Mouse (Mus musculus) heart, embryonic 14.5 days (tissue): ENCODE measurements at regions not wholly inside any gene's neighbourhood (a gene's known extent, or its start where the extent isn't known, plus 50 kb on each side); places are given as distances from the start of the nearest gene placed in this dataset.

Experiments used
- ATAC-seq: fragments of 200-750 bp; cut with Nextera tagmentation; 2 replicates; pipeline ENCODE4 v1.8.0; 2017; ENCODE audit warnings: low read depth, moderate TSS enrichment; ENCODE audit not compliant: insufficient number of reproducible peaks, insufficient read depth, low FRiP score
- H3K27ac ChIP-seq, 2 experiments: fragments of 200-500 bp in 1 of 2; fragments of 300-500 bp in 1 of 2; sonication (generic) in 1 of 2; replicated peaks in 1 of 2; 2 replicates each; pipeline ENCODE4 v1.5.1; 2012 to 2014; ENCODE audit warnings: low read depth in 2 of 2, low read length in 2 of 2, control low read depth in 1 of 2, mild to moderate bottlenecking in 1 of 2, mixed read lengths in 1 of 2; ENCODE audit not compliant: control insufficient read depth in 1 of 2, insufficient read depth in 1 of 2
- H3K27me3 ChIP-seq: fragments of 300-500 bp; sonication (generic); 2 replicates; pipeline ENCODE4 v1.6.1; 2014; ENCODE audit warnings: mild to moderate bottlenecking, low read length, control low read depth; ENCODE audit not compliant: control insufficient read depth, insufficient read depth
- H3K36me3 ChIP-seq: fragments of 300-500 bp; sonication (generic); 2 replicates; pipeline ENCODE4 v1.6.1; 2014; ENCODE audit warnings: mild to moderate bottlenecking, control low read depth, low read length, mixed read lengths; ENCODE audit not compliant: control insufficient read depth, insufficient read depth
- H3K4me1 ChIP-seq, 2 experiments: fragments of 200-500 bp in 1 of 2; fragments of 300-500 bp in 1 of 2; sonication (generic) in 1 of 2; 2 replicates each; pipeline ENCODE4 v1.6.1; 2012 to 2014; ENCODE audit warnings: low read length in 2 of 2, control low read depth in 1 of 2, mixed read lengths in 1 of 2; ENCODE audit not compliant: control insufficient read depth in 2 of 2, insufficient read depth in 2 of 2
- H3K4me2 ChIP-seq: fragments of 300-500 bp; sonication (generic); 2 replicates; pipeline ENCODE4 v1.6.1; 2014; ENCODE audit warnings: mild to moderate bottlenecking, low read length
- H3K4me3 ChIP-seq, 2 experiments: fragments of 200-500 bp in 1 of 2; fragments of 300-500 bp in 1 of 2; sonication (generic) in 1 of 2; 2 replicates each; pipeline ENCODE4 v1.5.1; 2012 to 2014; ENCODE audit warnings: low read length in 2 of 2, mild to moderate bottlenecking in 2 of 2, control low read depth in 1 of 2, low read depth in 1 of 2, moderate library complexity in 1 of 2; ENCODE audit not compliant: control insufficient read depth in 1 of 2, insufficient read depth in 1 of 2
- H3K9ac ChIP-seq: fragments of 300-500 bp; sonication (generic); 2 replicates; pipeline ENCODE4 v1.6.1; 2014; ENCODE audit warnings: mild to moderate bottlenecking, low read length
- H3K9me3 ChIP-seq: fragments of 300-500 bp; sonication (generic); 2 replicates; pipeline ENCODE4 v1.6.1; 2016; ENCODE audit warnings: low read length, control low read depth; ENCODE audit not compliant: control insufficient read depth
- WGBS: fragments of 180-500 bp; shearing (Covaris S2); extraction: QIAGEN DNeasy Blood & Tissue Kit; methylation state at CpG from one replicate; pipeline ENCODE4 v1.1.7; 2014; 5-methylcytosine and 5-hydroxymethylcytosine counted together

DNA sequence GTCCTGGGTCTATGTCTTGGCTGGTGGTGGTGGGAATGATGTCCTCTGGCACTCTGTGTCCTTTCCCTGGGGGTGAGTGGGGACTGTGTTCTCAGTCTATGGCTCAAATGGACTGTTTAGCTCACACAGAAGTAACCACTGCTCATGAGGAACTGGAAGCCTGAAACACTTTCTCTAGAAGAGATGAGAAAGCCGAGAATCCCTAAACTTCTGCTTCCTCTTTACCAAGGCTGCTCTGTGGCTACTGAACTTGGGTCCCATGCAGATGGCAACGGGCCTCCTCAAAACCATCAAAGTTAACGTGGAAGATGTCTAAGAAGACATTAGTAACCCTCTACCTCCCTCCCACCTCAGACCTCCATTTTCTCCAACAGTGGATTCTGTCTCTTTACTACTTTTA, 79.4 kb upstream of the Zfp831 start:
- Histone ChIP-seq H3K9ac (no peak overlapping the region), H3K27ac (no peak overlapping the region), H3K4me1 (peaks cover 0 to 4% of the 10 kb centered on the region in 2 experiments; a peak in 1 of 4 replicates), H3K27me3 (no peaks in the 10 kb centered on the region), H3K4me2 (no peak overlapping the region), H3K9me3 (no peaks in the 10 kb centered on the region), H3K36me3 (no peaks in the 10 kb centered on the region), H3K4me3 (no peak overlapping the region)
- ATAC-seq, result no peak
- WGBS, result 74% methylated on average over 3 of the region's 3 CpGs

DNA sequence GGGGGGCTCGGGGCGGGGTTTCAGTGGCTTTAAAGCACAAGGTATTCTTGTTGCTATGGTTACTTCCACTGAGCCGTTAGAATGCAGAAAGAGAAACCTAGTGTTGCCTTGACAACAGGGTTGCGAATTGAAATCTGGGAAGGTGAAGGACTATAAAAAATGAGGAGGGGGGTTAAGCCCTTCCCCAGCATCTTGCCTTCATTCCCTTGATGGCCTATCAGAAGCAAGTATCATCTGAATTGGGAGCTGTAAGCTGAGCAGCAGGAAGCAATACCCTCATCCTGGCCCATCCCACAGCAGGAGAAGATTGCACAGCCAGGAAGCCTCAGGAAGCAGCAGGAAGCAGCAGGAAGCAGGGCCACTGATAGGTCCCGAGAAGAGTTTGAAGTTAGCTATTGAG, 78.5 kb upstream of the Zfp831 start:
- no peak for ATAC-seq
- no peak overlapping the region for H3K4me2 ChIP-seq
- peak overlapping the region in 1 of 2 experiments; percentile 40; a peak in 1 of 4 replicates for H3K27ac ChIP-seq
- H3K9me3 ChIP-seq, result no peaks in the 10 kb centered on the region
- peaks cover 0 to 4% of the 10 kb centered on the region in 2 experiments; a peak in 1 of 4 replicates for H3K4me1 ChIP-seq
- no peak overlapping the region for H3K4me3 ChIP-seq
- no peak overlapping the region for H3K9ac ChIP-seq
- H3K27me3 ChIP-seq, result no peaks in the 10 kb centered on the region
- H3K36me3 ChIP-seq, result no peaks in the 10 kb centered on the region
- WGBS, result 31% methylated on average over 5 of the region's 5 CpGs

DNA sequence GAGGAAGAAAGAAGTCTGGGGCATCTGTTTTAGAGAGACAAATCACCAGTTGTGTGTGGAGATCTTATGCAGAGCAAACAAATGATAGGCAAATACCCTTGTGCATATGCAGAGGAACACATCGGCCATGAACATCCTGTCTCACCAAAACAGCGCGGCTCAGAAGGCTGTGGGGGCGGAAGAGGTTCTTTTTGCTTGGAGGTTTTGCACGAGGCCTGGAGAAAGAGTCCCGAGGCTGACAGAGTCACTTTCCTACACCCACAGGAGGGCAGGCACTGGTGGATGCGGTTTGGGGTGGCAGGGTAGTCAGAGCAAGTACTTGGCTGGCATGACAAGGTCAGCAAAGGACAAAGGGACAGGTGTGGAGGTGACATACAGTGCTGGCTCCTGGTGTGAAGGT, 77.4 kb upstream of the Zfp831 start:
- H3K27ac ChIP-seq, result no peak overlapping the region
- 76% methylated on average over 7 of the region's 7 CpGs for WGBS
- no peak for ATAC-seq

DNA sequence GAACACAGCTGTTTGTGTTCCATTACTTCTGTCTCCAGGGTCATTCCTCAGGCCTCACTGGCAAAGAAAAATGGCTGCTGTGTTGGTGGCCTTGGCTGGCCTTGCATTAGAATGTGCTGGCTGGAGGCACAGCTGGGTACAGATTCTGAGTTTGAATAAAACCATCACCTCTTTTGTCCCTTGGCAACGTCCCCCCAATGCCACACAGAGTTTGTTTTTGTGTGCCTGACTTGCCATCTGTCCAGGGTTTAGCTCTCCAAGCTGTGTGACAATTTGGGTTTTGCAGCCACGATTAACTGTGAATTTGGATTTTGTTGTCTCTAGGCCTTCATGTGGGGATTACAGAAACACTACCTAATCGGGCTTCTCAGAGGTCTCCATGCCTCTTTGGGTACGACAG, 76.6 kb upstream of the Zfp831 start:
- no peak overlapping the region for H3K4me3 ChIP-seq
- peaks cover 0 to 4% of the 10 kb centered on the region in 2 experiments; a peak in 1 of 4 replicates for H3K4me1 ChIP-seq
- no peak for ATAC-seq
- H3K9ac ChIP-seq, result no peak overlapping the region
- 83% methylated on average over 4 of the region's 4 CpGs for WGBS
- no peak overlapping the region for H3K4me2 ChIP-seq
- no peaks in the 10 kb centered on the region for H3K36me3 ChIP-seq
- H3K9me3 ChIP-seq, result no peaks in the 10 kb centered on the region
- H3K27ac ChIP-seq, result no peak overlapping the region
- H3K27me3 ChIP-seq, result no peaks in the 10 kb centered on the region

More for the DNA sequence above, 77.4 kb upstream of the Zfp831 start:
- Histone ChIP-seq H3K9me3 (no peaks in the 10 kb centered on the region), H3K27me3 (no peaks in the 10 kb centered on the region), H3K9ac (no peak overlapping the region), H3K4me1 (peaks cover 0 to 4% of the 10 kb centered on the region in 2 experiments; a peak in 1 of 4 replicates), H3K4me2 (no peak overlapping the region), H3K36me3 (no peaks in the 10 kb centered on the region), H3K4me3 (no peak overlapping the region)

DNA sequence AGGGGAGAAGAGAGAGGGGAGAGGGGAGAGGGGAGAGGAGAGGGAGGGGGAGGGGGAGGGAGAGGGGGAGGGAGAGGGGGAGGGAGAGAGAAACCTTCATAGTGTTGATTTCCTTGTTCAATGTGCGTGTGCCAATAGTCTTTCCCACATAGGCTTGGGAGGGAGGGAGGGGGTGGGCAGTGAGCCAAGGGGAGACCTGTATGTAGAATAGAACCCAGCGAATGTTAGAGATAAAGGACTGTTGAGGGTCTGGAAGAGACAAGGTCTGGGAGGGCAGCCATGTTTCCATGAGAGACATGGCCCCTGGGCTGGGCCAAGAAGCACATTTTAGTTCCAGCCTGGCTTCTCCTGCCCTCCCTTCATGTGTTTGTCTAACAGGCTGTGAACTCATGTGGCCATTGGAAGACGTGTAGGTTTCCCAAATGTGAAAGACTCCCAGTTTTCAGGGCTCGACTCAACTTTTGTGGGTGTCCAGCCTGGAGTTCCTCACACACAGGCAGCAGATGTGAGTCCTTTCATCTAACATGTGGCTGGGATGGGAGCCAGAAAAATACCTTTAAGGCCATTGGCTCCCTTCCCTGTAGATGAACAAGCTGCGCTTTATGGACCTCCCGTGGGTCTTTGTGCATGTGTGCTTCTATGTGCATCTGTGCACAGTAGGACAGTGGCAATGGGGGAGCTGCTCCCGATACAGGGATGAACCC, 68.4 kb upstream of the Zfp831 start:
- H3K4me3 ChIP-seq, result no peak overlapping the region
- H3K27me3 ChIP-seq, result no peaks in the 10 kb centered on the region
- no peaks in the 10 kb centered on the region for H3K36me3 ChIP-seq
- ATAC-seq, result peak; percentile 40; the same call in 1 of the 2 replicates
- no peaks in the 10 kb centered on the region for H3K9me3 ChIP-seq
- H3K27ac ChIP-seq, result no peak overlapping the region
- H3K4me1 ChIP-seq, result no peaks in the 10 kb centered on the region; a peak in 1 of 4 replicates
- no peak overlapping the region for H3K9ac ChIP-seq
- no peak overlapping the region for H3K4me2 ChIP-seq
- WGBS, result 71% methylated on average over 7 of the region's 7 CpGs

DNA sequence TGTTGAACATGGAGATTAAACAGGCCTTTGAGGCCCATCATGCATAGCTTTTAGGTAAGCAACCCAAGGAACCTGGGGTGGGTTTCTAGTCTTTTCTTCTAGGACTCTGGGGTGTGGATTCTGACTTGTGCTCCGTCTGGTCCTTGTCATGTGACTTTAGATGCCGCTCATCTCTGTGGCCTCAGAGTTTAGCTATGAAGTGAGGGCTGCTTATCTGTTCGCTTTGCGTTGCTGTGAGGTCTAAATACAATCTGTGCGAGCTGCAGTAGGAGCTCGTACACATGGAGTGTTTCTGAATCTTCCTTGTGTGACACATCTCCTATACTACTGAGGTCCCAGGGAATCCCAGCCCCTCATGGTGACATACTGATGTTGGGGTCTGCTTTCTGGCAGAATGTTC, 67.8 kb upstream of the Zfp831 start:
- Histone ChIP-seq H3K27me3 (no peaks in the 10 kb centered on the region), H3K4me2 (no peak overlapping the region), H3K9me3 (no peaks in the 10 kb centered on the region), H3K4me3 (no peak overlapping the region), H3K27ac (no peak overlapping the region), H3K4me1 (no peaks in the 10 kb centered on the region; a peak in 1 of 4 replicates), H3K9ac (no peak overlapping the region), H3K36me3 (no peaks in the 10 kb centered on the region)
- WGBS, result 66% methylated on average over 6 of the region's 6 CpGs
- ATAC-seq, result no peak

DNA sequence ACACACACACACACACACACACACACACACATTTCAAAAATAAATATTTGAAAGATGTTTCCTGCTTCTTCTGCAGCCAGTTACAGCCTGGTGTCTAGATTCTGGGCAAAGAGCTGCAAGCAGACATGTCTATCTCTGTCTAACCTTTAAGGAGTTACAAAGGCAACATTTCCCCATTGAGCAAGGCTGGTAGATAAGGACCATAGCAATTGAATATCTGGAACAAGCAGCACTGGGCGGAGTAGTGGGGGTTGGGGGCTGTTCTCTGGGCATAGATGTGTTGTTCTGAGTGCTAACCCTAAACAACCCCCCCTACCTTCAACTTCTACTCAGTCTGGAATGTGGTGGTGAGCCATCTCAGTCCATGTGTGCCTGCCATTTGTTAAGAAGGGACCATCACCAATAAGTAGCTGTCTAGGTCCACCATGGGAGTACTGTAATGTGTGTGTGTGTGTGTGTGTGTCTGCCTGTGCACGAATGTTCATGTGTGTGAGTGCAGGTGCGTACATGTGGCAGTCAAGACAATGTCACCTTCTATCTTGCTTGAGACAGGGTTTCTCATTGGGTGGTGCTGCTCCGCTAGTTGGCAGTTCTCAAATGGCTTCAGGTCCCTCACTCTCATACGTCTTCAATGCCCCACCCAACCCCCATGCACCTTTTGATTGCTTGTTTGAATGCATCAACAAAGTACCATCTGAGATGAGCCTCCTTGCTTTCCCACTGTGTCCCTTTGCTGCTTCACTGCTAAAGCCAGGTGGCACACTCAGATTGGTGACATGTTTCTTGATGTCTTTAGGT, 62.2 kb upstream of the Zfp831 start:
- Histone ChIP-seq H3K4me3 (no peak overlapping the region), H3K4me2 (no peak overlapping the region), H3K9me3 (no peaks in the 10 kb centered on the region), H3K9ac (no peak overlapping the region), H3K27ac (no peak overlapping the region), H3K4me1 (no peaks in the 10 kb centered on the region), H3K36me3 (no peaks in the 10 kb centered on the region), H3K27me3 (no peaks in the 10 kb centered on the region)
- 79% methylated on average over 5 of the region's 5 CpGs for WGBS
- no peak for ATAC-seq
